Mouse (Mus musculus): ENCODE measurements around the gene Fbxw4.

DNA sequence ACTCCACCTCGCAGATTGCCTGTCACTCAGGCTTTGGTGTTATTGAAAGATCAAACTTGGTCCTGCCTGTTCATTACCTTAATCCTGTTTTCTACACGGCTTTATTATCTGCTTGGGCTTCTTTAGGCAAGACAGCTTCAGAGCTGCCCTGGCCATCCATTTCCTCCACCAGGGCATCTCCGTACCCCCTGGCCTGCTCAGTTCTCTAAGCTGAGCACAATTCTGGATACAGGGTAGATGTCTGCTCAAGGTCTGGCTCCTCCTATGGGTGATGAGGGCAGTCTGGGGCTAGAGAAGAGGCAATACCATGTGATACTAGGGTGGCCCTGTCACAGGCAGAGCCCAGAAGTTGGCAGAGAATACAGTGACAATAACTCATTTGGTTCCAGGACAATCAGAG lies 73.3 kb downstream of the Fbxw4 start:
- TF ChIP-seq CTCF (IDR thresholded peaks at IDR 0.05; ENCODE audit: low read depth) (no peak), EP300 (optimal IDR thresholded peaks at IDR 0.05) (no peak)

All from stomach, postnatal 0 days (tissue).